Mouse (Mus musculus) MEL-GATA-1-ER (cell line): ENCODE results near the gene Mterf4.

Experiments used
- DNase-seq: peaks from one replicate; pipeline ENCODE4 v3.0.0-alpha.2; 2012; ENCODE audit warnings: low read depth; ENCODE audit errors: extremely low read depth

Mterf4 gene

DNA sequence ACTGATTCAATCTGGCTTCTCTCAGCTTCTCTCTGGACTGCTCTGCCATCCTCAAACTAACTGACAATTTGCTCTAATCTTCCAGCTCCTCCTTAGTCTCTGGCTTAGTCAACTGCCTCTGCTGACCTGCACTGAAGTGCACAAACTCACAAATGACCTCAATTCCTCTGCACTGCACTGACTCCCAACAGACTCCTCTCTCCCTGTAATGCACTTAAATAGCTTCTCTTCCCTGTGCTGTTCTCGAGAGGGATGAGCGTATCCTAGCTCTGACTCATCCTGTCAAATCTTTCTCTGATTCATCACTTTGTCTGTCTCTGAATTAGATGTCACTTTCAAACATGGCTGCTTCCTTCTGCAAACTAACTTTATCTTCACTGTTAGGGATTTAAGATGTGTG is 37.5 kb downstream of the Mterf4 start:
- DNase-seq = no peak

DNA sequence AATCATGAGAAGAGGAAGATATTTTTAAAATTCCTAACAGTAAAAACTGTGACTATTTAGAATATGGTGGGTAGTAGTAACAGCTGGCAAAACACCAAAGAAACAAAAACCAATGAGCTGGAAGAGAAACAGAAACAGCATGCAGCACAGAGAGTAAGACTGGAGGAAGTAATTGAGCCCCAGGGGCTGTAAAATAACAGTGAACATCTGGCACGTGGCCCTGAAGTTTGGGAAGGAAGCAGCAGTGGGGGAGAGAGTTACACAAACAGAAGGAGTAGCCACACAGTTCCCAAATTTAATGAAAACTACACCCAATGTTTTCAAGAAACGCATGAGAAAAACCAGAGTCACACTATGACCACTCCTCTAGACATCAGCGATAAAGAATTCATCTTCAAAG is 38.5 kb downstream of the Mterf4 start:
- no peak for DNase-seq

DNA sequence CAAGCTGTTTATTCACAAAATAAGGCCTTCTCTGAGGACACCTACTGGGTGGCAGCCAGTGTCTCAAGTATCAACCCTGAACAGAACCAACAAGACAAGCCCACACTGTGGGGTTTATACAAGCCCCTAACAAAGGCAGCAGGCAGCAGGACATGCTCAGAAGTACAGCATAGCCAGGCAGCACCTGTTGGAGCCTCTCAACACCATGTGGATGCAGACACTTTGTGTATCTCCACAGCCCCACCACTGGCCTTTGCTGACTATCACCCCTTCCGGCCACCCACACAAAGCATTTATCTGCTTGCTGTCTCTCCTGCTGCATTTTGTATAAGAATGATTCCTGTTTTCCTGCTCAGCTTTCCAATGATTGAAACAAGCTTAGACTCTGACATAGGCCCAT is 48.2 kb downstream of the Mterf4 start:
- no peak for DNase-seq

DNA sequence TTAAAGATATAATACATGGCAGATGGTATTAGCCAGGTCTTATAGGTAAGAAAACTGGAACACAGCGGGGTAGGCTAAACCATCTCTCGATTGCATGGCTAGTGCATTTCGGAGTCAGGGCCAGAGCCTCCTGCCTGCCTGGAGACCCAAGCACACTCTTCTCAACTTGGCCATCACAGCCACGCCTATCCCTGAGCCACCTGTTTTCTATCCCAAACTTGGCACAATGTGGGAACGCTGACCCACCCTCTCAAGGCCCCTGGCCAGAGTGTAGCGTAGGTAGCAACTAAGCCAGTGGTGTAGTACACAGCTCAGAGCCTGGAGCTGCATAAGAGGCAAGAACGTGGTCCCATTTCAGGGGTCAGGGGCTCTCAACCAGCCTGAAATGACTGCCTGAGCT is 50.0 kb downstream of the Mterf4 start:
- DNase-seq = no peak

DNA sequence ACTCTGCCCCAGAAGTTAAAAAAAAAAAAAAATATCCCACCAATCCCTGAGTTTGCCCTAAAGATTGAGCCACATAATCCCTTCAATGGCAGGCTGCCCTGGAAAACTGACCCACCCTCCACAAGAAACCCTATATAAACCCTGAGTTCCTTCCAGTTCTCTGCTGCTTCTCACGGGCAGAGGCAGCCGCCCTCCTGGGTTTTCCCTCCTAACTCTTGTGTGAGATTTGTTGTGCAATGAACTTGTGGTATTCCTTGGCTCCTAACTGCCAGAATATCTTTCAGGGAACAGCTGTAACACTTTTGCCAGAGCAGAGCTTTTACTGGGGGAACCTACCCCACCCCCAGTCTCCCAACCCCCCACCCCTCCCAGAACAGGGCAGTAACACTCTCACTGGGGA is 53.1 kb downstream of the Mterf4 start:
- DNase-seq = no peak
